Mouse (Mus musculus) bone marrow macrophage, adult 2 months (primary cell): ENCODE data around the gene Ldhc.

ENCODE experiments used
- CTCF ChIP-seq: IDR thresholded peaks from 2 replicates; pipeline ENCODE4 v1.5.1; 2012; ENCODE audit warnings: low read depth, mild to moderate bottlenecking, low read length, moderate library complexity
- POLR2A ChIP-seq: IDR thresholded peaks from 2 replicates; pipeline ENCODE4 v1.6.1; 2012; ENCODE audit warnings: mild to moderate bottlenecking, low read depth, low read length, borderline replicate concordance

GRCm38 (mm10) chr7:46838104-46838671, 22.8 kb upstream of the Ldhc start:
- no peak for TF ChIP-seq CTCF
- no peak; the same call in 1 of the 2 replicates for TF ChIP-seq POLR2A
